Comparison of ENCODE assay signal across 16 mouse cellular contexts in genomic region chr11:121616501-121616900, GRCm38 (mm10).
"Had no signal": no experiment of that assay in that cellular context is flagged by ENCODE, and none has a peak within 500 bp of the region (broad histone marks: within the 10 kb centered on the region; RNA-seq: fewer than 3 reads in every experiment).

No protein-coding gene starts in this region.

- H3K9me3 ChIP-seq: limb, embryonic 10.5 days; liver, embryonic 15.5 days; lung, embryonic 15.5 days had no signal

- H3K4me3 ChIP-seq: layer of hippocampus, adult 2 months; limb, embryonic 10.5 days; limb, embryonic 13.5 days; liver, embryonic 15.5 days; lung, embryonic 15.5 days had no signal

- DNase-seq: kidney, adult 2 months; kidney, postnatal 25 days; layer of hippocampus, adult 9-11 months; lung, postnatal 14 days; lung, postnatal 4 days; midbrain, embryonic 14.5 days; thymus, adult 2 months; thymus, postnatal 14 days; thymus, postnatal 4 days had no signal

- H3K9ac ChIP-seq: limb, embryonic 13.5 days; liver, embryonic 15.5 days; lung, embryonic 15.5 days had no signal

- H3K27me3 ChIP-seq: limb, embryonic 13.5 days; liver, embryonic 15.5 days; lung, embryonic 15.5 days had no signal

- H3K4me2 ChIP-seq: limb, embryonic 13.5 days; liver, embryonic 15.5 days; lung, embryonic 15.5 days; midbrain, embryonic 11.5 days had no signal

- H3K27ac ChIP-seq: kidney, postnatal 0 days; layer of hippocampus, adult 2 months; limb, embryonic 10.5 days; limb, embryonic 13.5 days; liver, embryonic 15.5 days; lung, embryonic 15.5 days had no signal

- H3K4me1 ChIP-seq: limb, embryonic 10.5 days; limb, embryonic 13.5 days; liver, embryonic 15.5 days; lung, embryonic 15.5 days had no signal
